Mouse (Mus musculus): ENCODE data around the gene Prdm1. TPM values are rescaled to one million over a fixed set of nuclear protein-coding genes. Genes with fewer than 3 reads are reported as not detected.

Prdm1 gene
- polyA plus RNA-seq, 1 experiment from 2014 or later: 0.63 TPM

DNA sequence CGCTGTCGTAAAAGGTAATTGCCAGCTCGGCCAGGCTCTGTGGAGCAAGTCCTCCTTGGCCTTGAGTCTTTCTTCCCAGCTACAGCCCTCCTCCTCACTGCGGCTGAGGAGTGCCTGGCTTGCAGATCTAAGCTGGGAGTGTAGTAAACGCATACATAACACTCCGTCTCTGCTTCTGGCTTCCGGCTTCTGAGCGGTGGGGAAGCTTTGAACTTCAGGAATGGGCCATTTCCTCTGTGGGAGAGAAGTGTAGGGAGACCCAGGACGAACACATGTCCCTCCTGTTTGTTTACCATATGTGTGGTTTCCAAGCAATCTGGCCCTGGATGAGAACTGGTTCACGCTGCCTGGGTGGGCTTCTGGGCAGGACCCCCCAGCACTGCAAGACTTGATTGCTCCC lies 119.2 kb downstream of the Prdm1 start:
- no peak for ATAC-seq (ENCODE audit: low FRiP score)
- Histone ChIP-seq H3K4me1 (no peaks in the 10 kb centered on the region), H3K4me2 (no peak overlapping the region), H3K36me3 (no peaks in the 10 kb centered on the region), H3K4me3 (replicated peaks) (no peak overlapping the region), H3K27ac (replicated peaks) (no peak overlapping the region), H3K9me3 (replicated peaks) (no peaks in the 10 kb centered on the region), H3K27me3 (replicated peaks) (no peaks in the 10 kb centered on the region), H3K9ac (replicated peaks) (no peak overlapping the region)
- WGBS: 34% methylated on average over 10 of the region's 10 CpGs

DNA sequence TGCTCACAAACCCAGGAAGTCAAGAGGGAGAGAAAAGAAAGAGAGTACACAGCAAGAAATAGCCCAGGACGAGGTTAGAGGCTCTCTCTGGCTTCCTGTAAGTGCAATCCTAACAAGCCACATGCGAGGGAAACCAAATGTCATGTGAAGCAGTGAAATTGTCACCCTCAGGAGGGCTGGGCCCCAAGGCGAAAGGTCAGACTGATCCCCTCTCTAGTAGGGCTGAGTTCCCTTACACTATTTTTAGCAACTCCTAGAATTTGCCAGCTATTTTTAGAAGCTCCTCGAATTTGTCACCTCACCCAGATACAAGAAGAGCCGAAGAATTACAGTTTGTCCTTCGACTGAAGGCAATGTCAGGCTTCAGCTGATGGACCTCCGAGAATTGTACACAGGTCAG lies 124.9 kb downstream of the Prdm1 start:
- no peaks in the 10 kb centered on the region for H3K27me3 ChIP-seq (replicated peaks)
- H3K9me3 ChIP-seq (replicated peaks): no peaks in the 10 kb centered on the region
- no peak overlapping the region for H3K27ac ChIP-seq (replicated peaks)
- no peak overlapping the region for H3K4me2 ChIP-seq
- H3K4me3 ChIP-seq (replicated peaks): no peak overlapping the region
- no peaks in the 10 kb centered on the region for H3K36me3 ChIP-seq
- no peak for ATAC-seq (ENCODE audit: low FRiP score)
- no peak overlapping the region for H3K9ac ChIP-seq (replicated peaks)
- no peaks in the 10 kb centered on the region for H3K4me1 ChIP-seq
- WGBS: 77% methylated on average over 7 of the region's 7 CpGs

DNA sequence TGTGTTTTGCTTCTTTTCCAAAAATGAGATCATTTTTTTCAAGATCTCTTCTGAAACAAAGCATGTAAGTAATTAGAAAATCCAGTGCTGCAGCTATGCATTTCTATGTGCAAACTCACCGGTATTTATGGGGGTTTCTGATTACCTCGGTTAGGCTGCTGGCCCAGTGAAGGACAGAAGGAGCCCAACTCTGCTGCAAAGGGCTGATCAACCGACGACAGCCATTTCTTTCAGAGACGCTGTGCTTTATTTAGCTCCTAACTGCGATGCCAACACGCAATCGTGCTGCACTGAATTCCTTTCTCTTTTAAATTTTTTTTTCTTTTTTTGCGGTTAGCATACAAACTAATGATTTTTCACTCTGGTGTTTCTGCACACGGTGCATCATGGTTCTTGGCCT lies 126.7 kb downstream of the Prdm1 start:
- H3K4me1 ChIP-seq: no peaks in the 10 kb centered on the region
- 75% methylated on average over 10 of the region's 10 CpGs for WGBS
- H3K4me3 ChIP-seq (replicated peaks): no peak overlapping the region
- H3K9ac ChIP-seq (replicated peaks): no peak overlapping the region
- ATAC-seq (ENCODE audit: low FRiP score): no peak
- H3K36me3 ChIP-seq: no peaks in the 10 kb centered on the region
- no peak overlapping the region for H3K27ac ChIP-seq (replicated peaks)
- H3K9me3 ChIP-seq (replicated peaks): no peaks in the 10 kb centered on the region
- no peaks in the 10 kb centered on the region for H3K27me3 ChIP-seq (replicated peaks)
- H3K4me2 ChIP-seq: no peak overlapping the region

DNA sequence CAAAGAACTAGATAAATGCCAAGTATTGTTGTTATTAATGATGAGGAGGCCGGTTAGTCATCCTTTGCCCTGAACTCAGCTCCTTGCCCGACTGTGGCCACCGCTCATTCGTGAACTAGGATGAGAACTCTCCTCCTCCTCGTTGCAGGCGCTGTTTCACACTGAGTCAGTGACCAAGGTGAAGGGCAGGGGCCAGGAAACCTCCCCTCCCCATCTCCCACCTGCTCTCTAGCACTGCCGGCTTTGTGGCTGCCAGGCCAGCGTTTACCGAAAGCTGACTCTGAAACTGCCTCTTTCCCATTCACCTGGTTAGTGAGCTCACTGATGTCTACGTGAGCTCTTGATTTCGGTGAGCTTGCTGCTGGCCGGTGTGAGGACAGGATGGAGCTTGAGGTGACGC lies 127.7 kb downstream of the Prdm1 start:
- Histone ChIP-seq H3K36me3 (no peaks in the 10 kb centered on the region), H3K27me3 (replicated peaks) (no peaks in the 10 kb centered on the region), H3K4me2 (no peak overlapping the region), H3K4me3 (replicated peaks) (no peak overlapping the region), H3K9ac (replicated peaks) (no peak overlapping the region), H3K4me1 (no peaks in the 10 kb centered on the region), H3K9me3 (replicated peaks) (no peaks in the 10 kb centered on the region), H3K27ac (replicated peaks) (no peak overlapping the region)
- no peak for ATAC-seq (ENCODE audit: low FRiP score)
- 31% methylated on average over 13 of the region's 13 CpGs for WGBS

DNA sequence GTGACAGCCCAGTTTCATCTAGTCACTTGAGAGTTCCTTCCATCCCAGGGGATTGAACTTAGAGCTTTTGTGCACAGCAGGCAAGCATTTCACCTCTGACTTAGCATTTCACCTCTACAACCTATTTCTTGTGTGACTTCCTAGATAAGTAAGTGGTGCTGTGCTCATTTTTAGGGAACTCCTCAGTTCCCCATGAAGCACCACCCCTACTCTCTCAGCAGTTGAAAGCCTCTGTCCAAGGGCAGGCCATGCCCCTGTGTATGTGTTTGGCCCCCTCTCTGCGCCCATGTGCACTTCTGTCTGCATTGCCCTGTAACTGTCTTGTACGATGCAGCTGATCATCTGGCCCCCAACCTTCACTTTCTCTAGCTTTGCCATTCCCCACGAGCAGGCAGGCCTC lies 128.2 kb downstream of the Prdm1 start:
- no peak overlapping the region for H3K4me3 ChIP-seq (replicated peaks)
- H3K9ac ChIP-seq (replicated peaks): no peak overlapping the region
- H3K9me3 ChIP-seq (replicated peaks): no peaks in the 10 kb centered on the region
- ATAC-seq (ENCODE audit: low FRiP score): no peak
- H3K27me3 ChIP-seq (replicated peaks): no peaks in the 10 kb centered on the region
- H3K4me1 ChIP-seq: no peaks in the 10 kb centered on the region
- H3K27ac ChIP-seq (replicated peaks): no peak overlapping the region
- no peaks in the 10 kb centered on the region for H3K36me3 ChIP-seq
- WGBS: 23% methylated on average over 3 of the region's 3 CpGs
- no peak overlapping the region for H3K4me2 ChIP-seq

DNA sequence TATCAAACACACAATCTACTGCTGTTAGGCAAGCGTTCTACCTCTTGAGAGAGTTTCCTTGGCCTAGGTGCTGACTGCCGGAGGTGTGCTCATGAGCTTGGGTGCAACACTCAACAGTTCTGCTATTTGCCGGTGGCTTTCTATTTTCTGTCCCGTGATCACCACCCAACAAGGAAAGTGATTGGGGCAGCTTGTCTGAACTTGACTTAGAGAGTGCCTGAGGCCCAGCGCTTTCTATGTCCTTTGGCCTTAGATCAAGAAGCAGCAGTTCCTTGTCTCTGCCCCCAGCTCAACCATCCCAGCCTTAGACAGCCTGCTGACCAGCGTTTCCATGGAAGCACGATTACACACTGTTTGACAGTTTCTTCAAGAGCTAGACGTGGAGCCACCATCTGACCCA lies 135.4 kb downstream of the Prdm1 start:
- no peak overlapping the region for H3K9ac ChIP-seq (replicated peaks)
- 90% methylated on average over 8 of the region's 8 CpGs for WGBS
- no peaks in the 10 kb centered on the region for H3K36me3 ChIP-seq
- H3K27ac ChIP-seq (replicated peaks): no peak overlapping the region
- no peak overlapping the region for H3K4me3 ChIP-seq (replicated peaks)
- H3K9me3 ChIP-seq (replicated peaks): no peaks in the 10 kb centered on the region
- H3K4me2 ChIP-seq: no peak overlapping the region
- H3K4me1 ChIP-seq: no peaks in the 10 kb centered on the region
- H3K27me3 ChIP-seq (replicated peaks): no peaks in the 10 kb centered on the region
- no peak for ATAC-seq (ENCODE audit: low FRiP score)

DNA sequence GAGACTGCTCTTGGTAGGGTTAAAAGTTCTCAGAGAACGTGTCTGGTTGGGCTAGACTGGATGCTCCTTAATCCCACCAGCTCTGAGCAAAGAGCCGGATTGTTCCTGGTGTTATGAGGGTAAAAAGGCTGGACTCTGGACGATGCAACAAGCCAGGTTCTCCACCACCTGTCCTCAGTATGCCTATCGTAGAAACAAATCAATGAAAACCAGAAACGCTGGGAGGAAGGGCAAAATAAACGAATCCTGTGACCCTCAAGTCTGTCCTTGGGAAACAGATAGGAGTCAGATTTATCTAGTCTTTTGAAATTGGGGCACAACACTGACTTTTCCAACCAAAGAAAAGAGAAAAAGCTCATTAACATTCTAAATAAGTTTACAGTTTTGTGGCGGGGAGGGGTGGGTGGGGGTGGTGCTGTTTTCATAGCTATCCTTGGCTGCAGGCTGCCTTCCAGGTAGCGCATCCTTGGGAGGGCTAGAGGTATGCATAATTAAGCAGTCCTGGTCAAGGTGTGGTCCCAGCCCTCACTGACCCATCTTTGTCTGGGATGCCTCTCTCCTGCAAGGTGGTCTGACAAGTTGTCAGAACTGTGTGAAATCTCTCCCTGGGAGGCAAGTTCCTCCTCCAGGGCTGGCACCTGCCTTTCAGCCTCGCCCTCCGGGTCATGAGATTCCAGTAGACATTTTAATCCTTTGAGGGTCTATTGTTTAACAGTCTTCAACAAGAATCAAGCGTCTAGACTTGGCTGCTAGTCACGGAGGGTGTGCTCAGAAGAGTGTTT lies 136.6 kb downstream of the Prdm1 start:
- 50% methylated on average over 12 of the region's 12 CpGs for WGBS
- ATAC-seq (ENCODE audit: low FRiP score): no peak

DNA sequence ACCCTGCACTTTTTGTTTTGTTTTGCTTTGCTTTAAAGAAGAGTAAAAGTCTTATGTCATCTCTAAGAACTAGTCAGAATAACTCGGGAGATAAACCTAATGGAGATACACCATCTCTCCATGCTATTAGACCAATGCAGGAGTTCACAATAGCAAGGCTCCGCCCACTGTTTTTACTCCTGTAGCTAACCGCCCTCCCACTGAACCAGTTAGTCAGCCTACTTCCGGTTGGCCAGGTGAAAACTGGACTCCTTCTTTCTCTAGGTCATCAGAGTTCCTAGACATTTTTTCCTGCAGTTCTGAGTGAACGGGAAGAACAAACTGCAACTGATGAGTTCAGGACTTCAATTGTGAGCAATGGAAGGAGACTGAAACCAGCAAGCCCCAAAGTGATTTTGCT lies 138.0 kb downstream of the Prdm1 start:
- Histone ChIP-seq H3K27ac (replicated peaks) (no peak overlapping the region), H3K4me3 (replicated peaks) (no peak overlapping the region), H3K36me3 (no peaks in the 10 kb centered on the region), H3K4me2 (no peak overlapping the region), H3K9me3 (replicated peaks) (no peaks in the 10 kb centered on the region), H3K4me1 (no peaks in the 10 kb centered on the region), H3K27me3 (replicated peaks) (no peaks in the 10 kb centered on the region), H3K9ac (replicated peaks) (no peak overlapping the region)
- no peak for ATAC-seq (ENCODE audit: low FRiP score)
- 81% methylated on average over 5 of the region's 5 CpGs for WGBS

More for the DNA sequence above, 136.6 kb downstream of the Prdm1 start:
- Histone ChIP-seq H3K27ac (replicated peaks) (no peak overlapping the region), H3K9me3 (replicated peaks) (no peaks in the 10 kb centered on the region), H3K4me2 (no peak overlapping the region), H3K9ac (replicated peaks) (no peak overlapping the region), H3K36me3 (no peaks in the 10 kb centered on the region), H3K27me3 (replicated peaks) (no peaks in the 10 kb centered on the region), H3K4me3 (replicated peaks) (no peak overlapping the region), H3K4me1 (no peaks in the 10 kb centered on the region)

DNA sequence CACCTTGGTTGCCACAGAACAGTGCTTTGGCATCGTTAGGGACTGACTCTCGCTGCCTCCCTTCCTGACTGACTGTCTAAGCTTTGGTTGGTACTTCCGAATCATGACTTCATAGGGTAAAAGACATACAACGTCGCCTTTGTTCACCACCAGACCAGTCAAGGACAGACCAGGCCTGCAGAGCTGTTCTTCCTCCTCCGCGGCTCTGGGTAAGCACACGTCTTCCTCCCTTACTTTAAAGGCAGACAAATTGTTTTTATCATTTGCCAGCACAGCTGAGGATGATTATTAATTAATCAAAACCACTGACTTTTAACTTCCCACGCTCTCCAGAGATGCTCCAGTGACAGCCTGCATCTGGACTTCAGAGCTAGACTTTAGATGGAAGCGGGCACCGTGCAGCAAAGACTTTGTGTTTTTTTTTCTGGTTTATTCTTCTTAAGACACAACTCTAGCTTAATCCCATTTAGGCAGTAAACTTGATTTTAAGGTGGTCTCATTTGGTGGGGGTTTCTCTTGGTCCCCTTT lies 139.5 kb downstream of the Prdm1 start:
- Histone ChIP-seq H3K27ac (replicated peaks) (no peak overlapping the region), H3K4me1 (no peaks in the 10 kb centered on the region), H3K36me3 (no peaks in the 10 kb centered on the region), H3K9me3 (replicated peaks) (no peaks in the 10 kb centered on the region), H3K4me2 (no peak overlapping the region), H3K9ac (replicated peaks) (no peak overlapping the region), H3K27me3 (replicated peaks) (no peaks in the 10 kb centered on the region), H3K4me3 (replicated peaks) (no peak overlapping the region)
- no peak for ATAC-seq (ENCODE audit: low FRiP score)
- WGBS: 85% methylated on average over 11 of the region's 11 CpGs

Measured in neural tube, embryonic 15.5 days (tissue).